Mouse (Mus musculus): ENCODE results near the gene Dnmt3l. TPM values are rescaled to one million over a fixed set of nuclear protein-coding genes. Genes with fewer than 3 reads are reported as not detected.
"Not testable (repeated sequence)": the region's sequence is repeated elsewhere in the genome, so short reads cannot be mapped to it uniquely, and the experiment has no call there.

The Dnmt3l gene
- total and polyA plus RNA-seq, 2 experiments: not detected

- Histone ChIP-seq H3K27ac (replicated peaks; ENCODE audit: insufficient read depth, low read depth, low read length) (no peak overlapping the region), H3K4me3 (ENCODE audit: insufficient read depth, low read depth, low read length) (no peak overlapping the region), H3K27me3 (ENCODE audit: control insufficient read depth, insufficient read depth, low read length) (no peaks in the 10 kb centered on the region), H3K4me1 (ENCODE audit: control insufficient read depth, insufficient read depth, low read length) (peaks cover 13% of the 10 kb centered on the region), H3K36me3 (ENCODE audit: control insufficient read depth, insufficient read depth, low read length) (no peaks in the 10 kb centered on the region), H3K9ac (ENCODE audit: low read depth, low read length) (no peak overlapping the region), H3K79me2 (ENCODE audit: control insufficient read depth, insufficient read depth, low read length) (peaks cover 7% of the 10 kb centered on the region; the same call in 1 of the 2 replicates)
- 26% methylated on average over 10 of the region's 10 CpGs for WGBS
- no peak for TF ChIP-seq POLR2A (IDR thresholded peaks at IDR 0.05; ENCODE audit: extremely low read depth, insufficient read depth, low read length)
- peak; percentile 15 for DNase-seq (ENCODE audit: extremely low read depth, low read depth, low spot score)
These were observed 31.4 kb upstream of the Dnmt3l start for GRCm38 (mm10) chr10:78010335-78010734.

- not testable (repeated sequence) for H3K4me3 ChIP-seq (ENCODE audit: insufficient read depth, low read depth, low read length); H3K9ac ChIP-seq (ENCODE audit: low read depth, low read length); H3K79me2 ChIP-seq (ENCODE audit: control insufficient read depth, insufficient read depth, low read length); H3K27ac ChIP-seq (replicated peaks; ENCODE audit: insufficient read depth, low read depth, low read length); H3K27me3 ChIP-seq (ENCODE audit: control insufficient read depth, insufficient read depth, low read length); DNase-seq (ENCODE audit: extremely low read depth, low read depth, low spot score); H3K36me3 ChIP-seq (ENCODE audit: control insufficient read depth, insufficient read depth, low read length)
- 92% methylated on average over 5 of the region's 5 CpGs for WGBS
- peaks cover 13% of the 10 kb centered on the region for H3K4me1 ChIP-seq (ENCODE audit: control insufficient read depth, insufficient read depth, low read length)
These were observed 30.6 kb upstream of the Dnmt3l start for GRCm38 (mm10) chr10:78011116-78011515.

- Histone ChIP-seq H3K4me3 (ENCODE audit: insufficient read depth, low read depth, low read length) (no peak overlapping the region), H3K79me2 (ENCODE audit: control insufficient read depth, insufficient read depth, low read length) (0 out of 2 replicates have a peak, but pooled peaks cover under 1% of the 10 kb centered on the region), H3K9ac (ENCODE audit: low read depth, low read length) (no peak overlapping the region), H3K27ac (replicated peaks; ENCODE audit: insufficient read depth, low read depth, low read length) (no peak overlapping the region), H3K27me3 (ENCODE audit: control insufficient read depth, insufficient read depth, low read length) (no peaks in the 10 kb centered on the region), H3K36me3 (ENCODE audit: control insufficient read depth, insufficient read depth, low read length) (no peaks in the 10 kb centered on the region), H3K4me1 (ENCODE audit: control insufficient read depth, insufficient read depth, low read length) (peaks cover 13% of the 10 kb centered on the region)
- TF ChIP-seq CTCF (IDR thresholded peaks at IDR 0.05; ENCODE audit: low read depth, low read length) (no peak), POLR2A (IDR thresholded peaks at IDR 0.05; ENCODE audit: extremely low read depth, insufficient read depth, low read length) (no peak)
- WGBS: 86% methylated on average over 18 of the region's 18 CpGs
- DNase-seq (ENCODE audit: extremely low read depth, low read depth, low spot score): peak; percentile 63
These were observed 28.9 kb upstream of the Dnmt3l start for GRCm38 (mm10) chr10:78012661-78013495.

- WGBS: 60% methylated on average over 1 of the region's 1 CpGs
- no peak for TF ChIP-seq CTCF (IDR thresholded peaks at IDR 0.05; ENCODE audit: low read depth, low read length)
- no peak for TF ChIP-seq POLR2A (IDR thresholded peaks at IDR 0.05; ENCODE audit: extremely low read depth, insufficient read depth, low read length)
- no peak overlapping the region for H3K4me3 ChIP-seq (ENCODE audit: insufficient read depth, low read depth, low read length)
- DNase-seq (ENCODE audit: extremely low read depth, low read depth, low spot score): peak; percentile 50
- H3K36me3 ChIP-seq (ENCODE audit: control insufficient read depth, insufficient read depth, low read length): no peaks in the 10 kb centered on the region
- no peaks in the 10 kb centered on the region for H3K79me2 ChIP-seq (ENCODE audit: control insufficient read depth, insufficient read depth, low read length)
- no peaks in the 10 kb centered on the region for H3K27me3 ChIP-seq (ENCODE audit: control insufficient read depth, insufficient read depth, low read length)
- no peak overlapping the region for H3K9ac ChIP-seq (ENCODE audit: low read depth, low read length)
- no peak overlapping the region for H3K27ac ChIP-seq (replicated peaks; ENCODE audit: insufficient read depth, low read depth, low read length)
- 0 out of 2 replicates have a peak, but pooled peaks cover 4% of the 10 kb centered on the region for H3K4me1 ChIP-seq (ENCODE audit: control insufficient read depth, insufficient read depth, low read length)
These were observed 26.3 kb upstream of the Dnmt3l start for GRCm38 (mm10) chr10:78015489-78015888.

GRCm38 (mm10) chr10:78016366-78016765 lies 25.4 kb upstream of the Dnmt3l start:
- peak; percentile 53 for DNase-seq (ENCODE audit: extremely low read depth, low read depth, low spot score)
- Histone ChIP-seq H3K79me2 (ENCODE audit: control insufficient read depth, insufficient read depth, low read length) (no peaks in the 10 kb centered on the region), H3K27ac (replicated peaks; ENCODE audit: insufficient read depth, low read depth, low read length) (no peak overlapping the region), H3K4me3 (ENCODE audit: insufficient read depth, low read depth, low read length) (no peak overlapping the region), H3K9ac (ENCODE audit: low read depth, low read length) (no peak overlapping the region), H3K4me1 (ENCODE audit: control insufficient read depth, insufficient read depth, low read length) (0 out of 2 replicates have a peak, but pooled peaks cover 4% of the 10 kb centered on the region), H3K36me3 (ENCODE audit: control insufficient read depth, insufficient read depth, low read length) (no peaks in the 10 kb centered on the region), H3K27me3 (ENCODE audit: control insufficient read depth, insufficient read depth, low read length) (no peaks in the 10 kb centered on the region)
- 30% methylated on average over 5 of the region's 5 CpGs for WGBS
- no peak for TF ChIP-seq CTCF (IDR thresholded peaks at IDR 0.05; ENCODE audit: low read depth, low read length)
- no peak for TF ChIP-seq POLR2A (IDR thresholded peaks at IDR 0.05; ENCODE audit: extremely low read depth, insufficient read depth, low read length)

GRCm38 (mm10) chr10:78018797-78019203 lies 22.9 kb upstream of the Dnmt3l start:
- no peak overlapping the region for H3K4me3 ChIP-seq (ENCODE audit: insufficient read depth, low read depth, low read length)
- H3K9ac ChIP-seq (ENCODE audit: low read depth, low read length): no peak overlapping the region
- peak; percentile 69 for DNase-seq (ENCODE audit: extremely low read depth, low read depth, low spot score)
- no peaks in the 10 kb centered on the region for H3K79me2 ChIP-seq (ENCODE audit: control insufficient read depth, insufficient read depth, low read length)
- 21% methylated on average over 19 of the region's 19 CpGs for WGBS
- TF ChIP-seq POLR2A (IDR thresholded peaks at IDR 0.05; ENCODE audit: extremely low read depth, insufficient read depth, low read length) (no peak), CTCF (IDR thresholded peaks at IDR 0.05; ENCODE audit: low read depth, low read length) (peak; percentile 96)
- no peaks in the 10 kb centered on the region for H3K36me3 ChIP-seq (ENCODE audit: control insufficient read depth, insufficient read depth, low read length)
- H3K27me3 ChIP-seq (ENCODE audit: control insufficient read depth, insufficient read depth, low read length): no peaks in the 10 kb centered on the region
- H3K27ac ChIP-seq (replicated peaks; ENCODE audit: insufficient read depth, low read depth, low read length): no peak overlapping the region
- 0 out of 2 replicates have a peak, but pooled peaks cover 4% of the 10 kb centered on the region for H3K4me1 ChIP-seq (ENCODE audit: control insufficient read depth, insufficient read depth, low read length)

Data from liver, adult 2 months (tissue).